Mouse (Mus musculus): Measurements from ENCODE around the gene March9. TPM values are rescaled to one million over a fixed set of nuclear protein-coding genes. Genes with fewer than 3 reads are reported as not detected.
A peak's percentile ranks its signal among the peaks of the same experiment; 100 is the strongest.

Gene March9
- polyA plus RNA-seq, 1 experiment from 2014 or later: 1.7 TPM

- Histone ChIP-seq H3K4me3 (peak overlapping the region; percentile 92), H3K9ac (peak overlapping the region; percentile 75), H3K27ac (peak overlapping the region; percentile 94), H3K9me3 (no peaks in the 10 kb centered on the region), H3K4me2 (peak overlapping the region; percentile 93), H3K27me3 (peaks cover 9% of the 10 kb centered on the region), H3K36me3 (peaks cover 29% of the 10 kb centered on the region), H3K4me1 (peaks cover 14% of the 10 kb centered on the region; the same call in 1 of the 2 replicates)
- no peak for ATAC-seq (ENCODE audit: insufficient number of reproducible peaks, low FRiP score, low TSS enrichment, low read depth)
- 16% methylated on average over 5 of the region's 5 CpGs for WGBS
These were observed 17.4 kb downstream of the March9 start for GRCm38 (mm10) chr10:127042468-127043115.

DNA sequence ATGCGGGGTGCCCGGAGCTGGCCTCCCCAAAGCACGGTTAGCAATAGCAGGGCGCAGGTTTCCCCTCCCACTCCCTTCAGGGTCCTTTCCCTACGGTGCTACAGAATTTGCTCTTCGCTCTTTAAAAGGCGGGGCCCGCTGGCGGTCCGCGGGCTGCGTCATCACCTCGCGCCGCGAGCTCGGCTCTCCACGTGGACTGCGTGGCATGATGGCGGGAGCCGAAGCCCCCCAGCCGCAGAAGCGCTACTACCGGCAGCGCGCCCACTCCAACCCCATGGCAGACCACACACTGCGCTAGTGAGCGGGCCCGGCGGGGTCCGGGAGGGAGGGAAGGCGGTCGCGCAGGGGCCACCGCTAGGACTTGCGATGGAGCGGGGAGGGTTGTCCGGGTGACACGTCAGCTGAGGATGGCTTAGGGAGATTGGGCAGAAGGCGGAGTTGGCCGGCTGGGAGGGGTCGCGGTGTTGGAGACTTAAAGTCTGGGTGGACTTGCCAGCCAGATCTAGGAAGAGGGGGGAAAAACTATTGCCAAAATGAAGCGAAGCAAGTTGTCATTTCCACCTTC is 18.1 kb downstream of the March9 start:
- Histone ChIP-seq H3K4me2 (peak overlapping the region; percentile 93), H3K36me3 (peaks cover 29% of the 10 kb centered on the region), H3K4me3 (peak overlapping the region; percentile 92), H3K27me3 (peaks cover 2% of the 10 kb centered on the region), H3K9me3 (no peaks in the 10 kb centered on the region), H3K4me1 (peaks cover 14% of the 10 kb centered on the region; the same call in 1 of the 2 replicates), H3K27ac (peak overlapping the region; percentile 94), H3K9ac (peak overlapping the region; percentile 75)
- ATAC-seq (ENCODE audit: insufficient number of reproducible peaks, low FRiP score, low TSS enrichment, low read depth): peak; percentile 83
- under 1% methylated on average over 44 of the region's 44 CpGs for WGBS

DNA sequence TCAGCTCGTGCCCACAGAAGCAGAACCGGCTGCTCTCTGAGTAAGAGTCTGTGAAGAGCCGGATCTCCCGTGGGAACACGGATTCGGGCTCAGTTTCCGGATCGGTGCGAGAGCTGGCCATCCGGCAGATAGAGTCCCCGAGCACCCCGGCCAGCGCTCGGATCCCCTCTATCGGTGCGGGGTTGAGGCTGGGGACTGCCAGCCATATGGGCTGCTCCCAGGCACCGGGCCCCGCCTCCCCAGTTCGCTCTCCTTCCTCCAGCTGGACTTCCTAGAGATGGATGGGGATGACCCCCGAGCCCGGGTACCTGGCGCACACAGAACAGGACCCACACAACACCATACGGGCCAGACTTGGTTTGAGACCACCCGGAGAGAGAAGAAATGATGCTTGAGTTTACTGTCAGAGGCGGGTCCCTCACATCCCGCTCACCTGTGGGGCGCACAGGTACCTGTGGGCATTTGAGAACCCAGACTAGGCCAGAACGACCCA is 18.7 kb downstream of the March9 start, which contains the start of the genes Mettl1 and Eef1akmt3:
Gene Mettl1, plus strand, starts transcription at position 141 of the 493 bp plus-strand sequence.
Gene Eef1akmt3, minus strand, starts transcription at position 240 of the 493 bp plus-strand sequence.
- ATAC-seq (ENCODE audit: insufficient number of reproducible peaks, low FRiP score, low TSS enrichment, low read depth): peak; percentile 37
- Histone ChIP-seq H3K36me3 (peaks cover 24% of the 10 kb centered on the region), H3K4me2 (peak within 1 kb of the TSS; percentile 93), H3K27me3 (no peaks in the 10 kb centered on the region; the same call in 1 of the 2 replicates), H3K4me3 (peak within 1 kb of the TSS; percentile 92), H3K9me3 (no peaks in the 10 kb centered on the region), H3K27ac (peak within 1 kb of the TSS; percentile 94), H3K4me1 (peaks cover 14% of the 10 kb centered on the region; the same call in 1 of the 2 replicates), H3K9ac (peak within 1 kb of the TSS; percentile 75)
- WGBS: under 1% methylated on average over 28 of the region's 28 CpGs

GRCm38 (mm10) chr10:127040569-127041214 is 19.3 kb downstream of the March9 start:
- Histone ChIP-seq H3K27me3 (no peaks in the 10 kb centered on the region), H3K4me2 (peak overlapping the region; percentile 93), H3K9me3 (no peaks in the 10 kb centered on the region), H3K36me3 (peaks cover 19% of the 10 kb centered on the region), H3K4me3 (peak overlapping the region; percentile 92), H3K4me1 (peaks cover 14% of the 10 kb centered on the region; the same call in 1 of the 2 replicates), H3K27ac (peak overlapping the region; percentile 94), H3K9ac (peak overlapping the region; percentile 75)
- no peak for ATAC-seq (ENCODE audit: insufficient number of reproducible peaks, low FRiP score, low TSS enrichment, low read depth)
- WGBS: 1% methylated on average over 20 of the region's 20 CpGs

DNA sequence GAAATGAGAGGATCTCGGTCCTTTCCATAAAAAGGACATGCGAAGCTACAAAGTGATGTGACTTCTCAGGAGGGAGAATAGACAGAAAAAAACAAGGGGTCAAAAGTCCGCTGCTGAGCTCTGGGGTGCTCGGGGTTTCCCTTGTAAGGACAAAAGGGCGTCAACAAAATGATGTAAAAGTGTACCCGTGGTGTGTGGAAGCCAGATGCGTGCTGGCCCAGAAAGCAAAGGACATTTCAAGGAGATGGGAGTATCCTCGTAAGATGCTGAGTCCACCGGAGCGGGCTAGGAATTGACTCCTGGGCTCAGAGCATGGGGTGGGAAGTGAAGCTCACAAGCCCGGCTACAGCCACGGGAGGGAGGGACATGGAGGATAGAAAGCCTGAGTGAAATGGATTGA is 22.3 kb downstream of the March9 start:
- Histone ChIP-seq H3K36me3 (no peaks in the 10 kb centered on the region; the same call in 1 of the 2 replicates), H3K9me3 (no peaks in the 10 kb centered on the region), H3K4me2 (no peak overlapping the region), H3K4me3 (no peak overlapping the region), H3K27ac (no peak overlapping the region), H3K27me3 (no peaks in the 10 kb centered on the region), H3K4me1 (peaks cover 7% of the 10 kb centered on the region; the same call in 1 of the 2 replicates), H3K9ac (no peak overlapping the region)
- no peak for ATAC-seq (ENCODE audit: insufficient number of reproducible peaks, low FRiP score, low TSS enrichment, low read depth)
- WGBS: 73% methylated on average over 12 of the region's 12 CpGs

- no peak overlapping the region for H3K9ac ChIP-seq
- H3K4me3 ChIP-seq: no peak overlapping the region
- no peaks in the 10 kb centered on the region for H3K27me3 ChIP-seq
- H3K4me2 ChIP-seq: no peak overlapping the region
- no peaks in the 10 kb centered on the region; the same call in 1 of the 2 replicates for H3K36me3 ChIP-seq
- ATAC-seq (ENCODE audit: insufficient number of reproducible peaks, low FRiP score, low TSS enrichment, low read depth): no peak
- H3K9me3 ChIP-seq: no peaks in the 10 kb centered on the region
- no peak overlapping the region for H3K27ac ChIP-seq
- 80% methylated on average over 12 of the region's 12 CpGs for WGBS
- 0 out of 2 replicates have a peak, but pooled peaks cover 4% of the 10 kb centered on the region for H3K4me1 ChIP-seq
These were observed 23.7 kb downstream of the March9 start for GRCm38 (mm10) chr10:127036273-127036672.

- H3K27me3 ChIP-seq: no peaks in the 10 kb centered on the region
- 0 out of 2 replicates have a peak, but pooled peaks have one; percentile 37 for ATAC-seq (ENCODE audit: insufficient number of reproducible peaks, low FRiP score, low TSS enrichment, low read depth)
- 81% methylated on average over 8 of the region's 8 CpGs for WGBS
These were observed 26.7 kb downstream of the March9 start for GRCm38 (mm10) chr10:127033301-127033741.

DNA sequence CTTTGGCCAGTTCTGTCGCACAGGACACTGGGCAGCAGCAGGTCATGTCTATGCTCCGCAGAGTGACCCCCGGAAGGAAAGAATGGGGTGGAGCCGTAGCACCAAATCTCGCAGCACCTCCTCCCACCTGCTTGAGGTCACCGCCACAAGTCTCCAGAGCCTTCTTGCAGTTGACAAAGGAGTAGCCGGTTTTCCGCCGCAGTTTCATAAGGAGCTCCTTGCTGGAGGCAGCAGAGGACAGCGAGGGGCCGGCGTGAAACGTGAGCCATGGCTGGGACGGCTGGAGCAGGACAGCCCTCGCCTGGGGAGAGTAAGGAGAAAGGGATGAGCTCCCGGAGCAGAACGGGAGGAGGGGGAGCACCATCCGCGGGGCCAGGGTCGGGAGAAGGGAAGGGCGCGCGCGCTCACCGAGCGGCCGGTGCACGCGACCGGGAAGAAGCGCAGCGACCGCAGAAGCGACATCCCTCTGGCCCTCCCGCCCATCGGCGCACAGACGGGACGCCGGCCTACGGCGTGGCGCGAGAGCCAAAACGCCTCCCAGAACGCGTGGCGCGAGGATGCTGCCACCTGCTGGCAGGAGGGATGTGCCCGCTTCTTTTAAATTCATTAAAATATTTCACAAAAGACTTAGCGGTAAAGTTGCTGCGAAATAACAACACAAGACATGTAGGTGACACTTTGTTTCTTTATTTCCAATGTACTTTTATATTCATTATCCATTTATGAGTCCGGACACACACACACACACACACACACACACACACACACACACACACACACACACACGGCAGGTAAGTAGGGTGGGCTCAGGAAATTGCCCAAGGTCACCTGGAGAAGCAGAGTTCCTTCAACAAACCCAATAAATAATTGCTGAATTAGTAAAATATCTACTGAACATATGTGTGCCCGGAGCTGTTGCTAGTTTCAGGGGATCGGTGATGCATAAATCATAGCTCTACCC is 29.4 kb downstream of the March9 start, which contains the start of gene Tsfm:
Gene Tsfm, minus strand, starts transcription at position 505 of the 961 bp plus-strand sequence.
- 4% methylated on average over 56 of the region's 56 CpGs for WGBS
- Histone ChIP-seq H3K36me3 (peaks cover 29% of the 10 kb centered on the region), H3K4me2 (peak within 1 kb of the TSS; percentile 65), H3K4me1 (peaks cover 12% of the 10 kb centered on the region; the same call in 1 of the 2 replicates), H3K9me3 (no peaks in the 10 kb centered on the region), H3K27ac (peak within 1 kb of the TSS; percentile 67), H3K27me3 (no peaks in the 10 kb centered on the region), H3K4me3 (peak within 1 kb of the TSS; percentile 89), H3K9ac (peak within 1 kb of the TSS; percentile 90)
- 0 out of 2 replicates have a peak, but pooled peaks have one; percentile 56 for ATAC-seq (ENCODE audit: insufficient number of reproducible peaks, low FRiP score, low TSS enrichment, low read depth)

More at GRCm38 (mm10) chr10:127033301-127033741, 26.7 kb downstream of the March9 start:
- Histone ChIP-seq H3K36me3 (peaks cover 2% of the 10 kb centered on the region), H3K9me3 (no peaks in the 10 kb centered on the region), H3K9ac (no peak overlapping the region), H3K4me2 (no peak overlapping the region), H3K4me1 (peaks cover 12% of the 10 kb centered on the region; the same call in 1 of the 2 replicates), H3K4me3 (no peak overlapping the region), H3K27ac (no peak overlapping the region)

DNA sequence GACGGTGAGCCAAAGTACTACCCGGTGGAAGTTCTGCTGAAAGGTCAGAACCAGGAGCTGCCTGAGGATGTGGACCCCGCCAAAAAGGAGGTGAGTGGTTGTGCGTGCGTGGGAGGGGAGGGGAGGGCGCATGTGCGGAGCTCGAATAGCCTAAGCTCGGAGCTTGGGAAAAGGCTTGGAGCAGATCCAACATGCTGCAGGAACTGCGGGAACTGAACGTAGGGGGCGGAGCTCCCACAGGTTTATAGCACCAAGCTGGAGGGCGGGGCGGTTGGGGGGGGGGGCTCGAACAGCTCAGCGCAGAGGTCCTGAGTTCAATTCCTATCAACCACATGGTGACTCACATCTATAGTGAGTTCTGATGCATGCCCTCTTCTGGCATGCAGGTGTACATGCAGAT is 41.6 kb downstream of the March9 start:
- Histone ChIP-seq H3K27ac (no peak overlapping the region), H3K9ac (no peak overlapping the region), H3K36me3 (peaks cover 17% of the 10 kb centered on the region), H3K4me1 (peaks cover 11% of the 10 kb centered on the region), H3K4me3 (no peak overlapping the region), H3K27me3 (no peaks in the 10 kb centered on the region), H3K4me2 (no peak overlapping the region), H3K9me3 (no peaks in the 10 kb centered on the region)
- ATAC-seq (ENCODE audit: insufficient number of reproducible peaks, low FRiP score, low TSS enrichment, low read depth): no peak
- WGBS: 59% methylated on average over 16 of the region's 16 CpGs

DNA sequence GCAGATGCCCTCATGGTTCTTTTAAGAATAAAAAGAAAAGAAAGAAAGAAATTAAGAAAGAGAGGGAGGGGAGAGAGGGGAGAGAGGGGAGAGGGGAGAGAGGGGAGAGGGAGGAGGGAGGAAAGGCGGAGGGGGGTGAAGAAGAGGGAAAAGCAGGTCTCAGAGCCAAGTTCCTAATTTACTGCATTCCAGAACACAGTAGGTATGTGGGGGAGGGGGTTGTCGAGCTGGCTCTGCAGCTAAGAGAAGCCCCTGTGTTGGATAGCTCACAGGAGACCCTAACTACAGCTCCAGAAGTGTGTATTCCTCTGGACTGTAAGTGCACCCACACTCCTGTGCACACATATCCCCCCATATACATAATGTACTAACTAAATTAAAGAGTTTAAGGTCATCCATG is 42.9 kb downstream of the March9 start:
- Histone ChIP-seq H3K27ac (no peak overlapping the region), H3K36me3 (peaks cover 7% of the 10 kb centered on the region), H3K9me3 (no peaks in the 10 kb centered on the region), H3K4me2 (no peak overlapping the region), H3K4me1 (peaks cover 11% of the 10 kb centered on the region), H3K27me3 (no peaks in the 10 kb centered on the region), H3K4me3 (no peak overlapping the region), H3K9ac (no peak overlapping the region)
- 21% methylated on average over 2 of the region's 2 CpGs for WGBS
- ATAC-seq (ENCODE audit: insufficient number of reproducible peaks, low FRiP score, low TSS enrichment, low read depth): no peak

All from limb, embryonic 15.5 days (tissue).